Mouse (Mus musculus): ENCODE measurements around the gene 1700001C02Rik. TPM values are rescaled to one million over a fixed set of nuclear protein-coding genes. Genes with fewer than 3 reads are reported as not detected.
A peak's percentile ranks its signal among the peaks of the same experiment; 100 is the strongest.

Gene 1700001C02Rik
- polyA plus RNA-seq, 1 experiment from 2014 or later: not detected

DNA sequence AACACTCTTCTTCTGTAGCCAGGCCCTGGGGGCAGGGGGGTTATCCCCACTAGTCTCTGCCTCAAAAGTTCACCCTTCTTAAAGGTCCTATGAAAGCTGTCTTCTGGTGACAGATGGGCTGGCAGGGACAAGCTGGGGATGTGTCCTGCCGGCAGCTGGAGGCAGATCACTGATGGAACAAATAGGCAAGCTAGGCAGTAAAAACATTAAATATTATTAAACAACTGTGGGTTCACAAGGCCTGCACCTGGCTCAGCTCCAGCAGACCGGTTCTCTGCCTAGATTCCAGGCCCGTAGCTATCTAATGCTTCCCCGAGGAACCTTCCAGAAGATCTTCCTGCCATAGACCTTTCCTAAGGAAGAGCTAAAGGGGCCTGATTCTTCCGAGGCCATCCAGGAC, 52.3 kb downstream of the 1700001C02Rik start:
- Histone ChIP-seq H3K27me3 (replicated peaks; ENCODE audit: control insufficient read depth, insufficient read depth, low read length) (no peaks in the 10 kb centered on the region), H3K9me3 (ENCODE audit: control insufficient read depth, low read length) (no peaks in the 10 kb centered on the region), H3K4me2 (ENCODE audit: low read depth, low read length) (no peak overlapping the region), H3K36me3 (ENCODE audit: control insufficient read depth, insufficient read depth, low read length) (no peaks in the 10 kb centered on the region), H3K9ac (ENCODE audit: low read depth, low read length) (peak overlapping the region; percentile 52; the same call in 1 of the 2 replicates), H3K4me1 (ENCODE audit: control insufficient read depth, insufficient read depth, low read length) (peaks cover 24% of the 10 kb centered on the region), H3K27ac (ENCODE audit: low read length) (peak overlapping the region; percentile 76), H3K4me3 (ENCODE audit: low read length) (no peak overlapping the region)
- ATAC-seq: peak; percentile 31; the same call in 1 of the 2 replicates
- WGBS: 51% methylated on average over 5 of the region's 5 CpGs

DNA sequence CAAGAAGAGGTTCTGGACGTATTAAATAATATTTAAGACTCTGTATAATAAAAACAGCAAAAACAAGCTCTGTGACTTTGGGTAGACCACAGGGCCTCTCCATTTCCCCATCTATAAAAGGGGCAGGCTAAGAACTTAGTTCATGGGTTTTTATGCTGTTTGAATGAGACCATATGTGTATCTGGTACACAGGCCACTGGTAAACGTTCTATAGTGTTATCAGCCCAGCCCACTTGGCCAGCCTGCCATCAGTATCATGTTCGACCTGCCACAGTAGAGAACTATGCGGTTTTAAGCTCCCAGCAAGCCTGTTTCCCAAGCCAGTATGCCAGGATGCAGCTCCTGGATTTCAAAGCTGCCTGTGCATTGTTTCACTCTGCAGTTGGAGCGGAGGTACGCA, 52.7 kb downstream of the 1700001C02Rik start:
- H3K27me3 ChIP-seq (replicated peaks; ENCODE audit: control insufficient read depth, insufficient read depth, low read length): no peaks in the 10 kb centered on the region
- H3K4me2 ChIP-seq (ENCODE audit: low read depth, low read length): no peak overlapping the region
- WGBS: 65% methylated on average over 6 of the region's 6 CpGs
- peaks cover 24% of the 10 kb centered on the region for H3K4me1 ChIP-seq (ENCODE audit: control insufficient read depth, insufficient read depth, low read length)
- no peak overlapping the region for H3K4me3 ChIP-seq (ENCODE audit: low read length)
- no peaks in the 10 kb centered on the region for H3K36me3 ChIP-seq (ENCODE audit: control insufficient read depth, insufficient read depth, low read length)
- peak overlapping the region; percentile 76 for H3K27ac ChIP-seq (ENCODE audit: low read length)
- ATAC-seq: no peak
- H3K9ac ChIP-seq (ENCODE audit: low read depth, low read length): no peak overlapping the region
- no peaks in the 10 kb centered on the region for H3K9me3 ChIP-seq (ENCODE audit: control insufficient read depth, low read length)

DNA sequence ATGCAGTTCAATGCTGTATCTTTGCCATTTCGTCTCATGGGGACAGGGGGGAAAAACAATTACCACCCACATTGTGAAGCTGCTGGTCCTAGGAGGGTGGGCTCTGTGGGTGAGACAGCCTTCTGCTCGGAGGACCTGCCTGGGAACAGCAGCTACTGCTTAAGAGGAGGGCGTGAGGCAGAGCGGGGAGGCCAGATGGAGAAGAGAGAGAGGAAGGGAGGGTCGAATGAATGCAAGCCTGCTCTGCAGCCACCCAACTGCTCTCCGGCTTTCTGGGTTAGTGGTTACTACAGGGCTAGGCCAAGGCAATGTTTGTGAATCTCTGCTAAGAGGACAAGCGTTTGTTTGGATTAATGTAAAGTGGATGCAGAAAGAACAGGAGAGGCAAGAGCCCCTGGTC, 53.6 kb downstream of the 1700001C02Rik start:
- peak overlapping the region; percentile 76 for H3K27ac ChIP-seq (ENCODE audit: low read length)
- H3K4me2 ChIP-seq (ENCODE audit: low read depth, low read length): no peak overlapping the region
- no peaks in the 10 kb centered on the region for H3K9me3 ChIP-seq (ENCODE audit: control insufficient read depth, low read length)
- no peak overlapping the region for H3K9ac ChIP-seq (ENCODE audit: low read depth, low read length)
- no peaks in the 10 kb centered on the region for H3K36me3 ChIP-seq (ENCODE audit: control insufficient read depth, insufficient read depth, low read length)
- WGBS: 40% methylated on average over 7 of the region's 7 CpGs
- peak; percentile 77 for ATAC-seq
- H3K4me3 ChIP-seq (ENCODE audit: low read length): no peak overlapping the region
- no peaks in the 10 kb centered on the region for H3K27me3 ChIP-seq (replicated peaks; ENCODE audit: control insufficient read depth, insufficient read depth, low read length)
- H3K4me1 ChIP-seq (ENCODE audit: control insufficient read depth, insufficient read depth, low read length): peaks cover 30% of the 10 kb centered on the region

DNA sequence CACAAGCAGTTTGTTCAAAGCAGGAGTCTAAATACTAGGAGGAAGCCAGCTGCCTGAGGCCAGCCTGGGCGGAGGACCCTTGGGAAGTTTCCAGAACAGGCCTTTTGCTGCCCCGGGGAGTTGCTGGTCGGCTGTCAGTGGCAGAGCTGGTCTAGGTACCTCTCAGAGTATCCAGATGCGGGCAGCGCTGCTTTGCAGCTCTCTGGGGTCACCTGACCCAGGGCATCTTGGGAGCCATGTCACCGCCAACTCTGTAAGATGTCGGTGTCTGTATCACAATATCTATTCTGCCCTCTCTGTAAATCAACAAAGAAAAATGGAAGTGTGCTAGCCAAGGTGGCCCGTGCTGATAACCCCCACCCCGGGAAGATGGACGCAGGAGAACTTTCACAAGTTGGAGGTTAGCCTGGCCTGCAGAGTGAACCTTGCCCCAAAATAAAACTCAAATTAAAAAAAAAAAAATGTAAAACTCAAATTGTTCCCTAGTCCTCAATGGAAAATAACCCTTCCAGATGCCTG, 54.4 kb downstream of the 1700001C02Rik start:
- WGBS: 66% methylated on average over 10 of the region's 10 CpGs
- Histone ChIP-seq H3K27me3 (replicated peaks; ENCODE audit: control insufficient read depth, insufficient read depth, low read length) (no peaks in the 10 kb centered on the region), H3K4me3 (ENCODE audit: low read length) (no peak overlapping the region), H3K9ac (ENCODE audit: low read depth, low read length) (no peak overlapping the region), H3K36me3 (ENCODE audit: control insufficient read depth, insufficient read depth, low read length) (no peaks in the 10 kb centered on the region), H3K4me2 (ENCODE audit: low read depth, low read length) (no peak overlapping the region), H3K27ac (ENCODE audit: low read length) (peak overlapping the region; percentile 76), H3K4me1 (ENCODE audit: control insufficient read depth, insufficient read depth, low read length) (peaks cover 30% of the 10 kb centered on the region), H3K9me3 (ENCODE audit: control insufficient read depth, low read length) (no peaks in the 10 kb centered on the region)
- 0 out of 2 replicates have a peak, but pooled peaks have one; percentile 23 for ATAC-seq

DNA sequence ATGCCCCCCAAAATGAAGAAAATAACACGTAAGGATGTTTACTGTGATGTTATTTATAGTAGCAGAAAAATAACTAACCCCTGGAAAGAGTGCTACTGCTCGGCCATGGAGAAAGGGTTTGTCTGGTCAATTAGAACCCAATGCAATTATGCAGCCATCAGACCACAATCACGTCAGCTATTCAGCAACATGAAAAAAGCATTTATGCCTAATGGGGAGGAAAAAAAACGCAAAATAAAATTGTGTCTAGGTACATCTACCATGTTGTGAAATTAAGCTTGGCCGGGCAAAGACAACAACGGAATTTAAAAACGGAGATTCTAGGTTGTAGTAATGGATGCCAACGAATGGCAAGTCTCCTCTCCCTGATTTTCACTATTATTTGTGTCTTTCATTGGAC, 56.6 kb downstream of the 1700001C02Rik start:
- Histone ChIP-seq H3K9me3 (ENCODE audit: control insufficient read depth, low read length) (no peaks in the 10 kb centered on the region), H3K27ac (ENCODE audit: low read length) (no peak overlapping the region), H3K4me3 (ENCODE audit: low read length) (no peak overlapping the region), H3K4me1 (ENCODE audit: control insufficient read depth, insufficient read depth, low read length) (peaks cover 30% of the 10 kb centered on the region), H3K36me3 (ENCODE audit: control insufficient read depth, insufficient read depth, low read length) (no peaks in the 10 kb centered on the region), H3K27me3 (replicated peaks; ENCODE audit: control insufficient read depth, insufficient read depth, low read length) (no peaks in the 10 kb centered on the region), H3K9ac (ENCODE audit: low read depth, low read length) (no peak overlapping the region), H3K4me2 (ENCODE audit: low read depth, low read length) (no peak overlapping the region)
- no peak for ATAC-seq
- WGBS: 83% methylated on average over 8 of the region's 8 CpGs

DNA sequence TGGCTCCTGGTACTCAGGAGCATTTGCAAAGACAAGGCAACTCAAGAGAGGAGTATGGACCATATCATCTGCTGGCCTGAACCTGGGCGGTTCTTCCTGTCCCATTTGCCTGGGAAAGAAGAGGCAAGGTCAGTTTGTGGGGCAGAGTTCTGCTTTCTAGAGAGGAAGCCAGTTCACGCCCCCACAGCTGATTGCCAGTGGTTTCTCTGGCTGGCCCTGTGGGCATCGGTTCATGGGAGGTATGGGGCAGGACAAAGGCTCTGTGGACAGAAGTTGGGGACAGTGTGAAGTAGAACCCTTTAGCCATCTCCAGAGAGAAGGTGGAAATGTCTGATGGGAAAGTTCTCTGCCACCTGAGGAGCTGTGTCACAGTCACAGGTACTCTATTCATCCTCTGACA, 57.3 kb downstream of the 1700001C02Rik start:
- no peak overlapping the region for H3K4me3 ChIP-seq (ENCODE audit: low read length)
- no peak for ATAC-seq
- WGBS: 75% methylated on average over 3 of the region's 3 CpGs
- H3K27ac ChIP-seq (ENCODE audit: low read length): no peak overlapping the region
- peaks cover 24% of the 10 kb centered on the region for H3K4me1 ChIP-seq (ENCODE audit: control insufficient read depth, insufficient read depth, low read length)
- no peak overlapping the region for H3K4me2 ChIP-seq (ENCODE audit: low read depth, low read length)
- H3K27me3 ChIP-seq (replicated peaks; ENCODE audit: control insufficient read depth, insufficient read depth, low read length): no peaks in the 10 kb centered on the region
- no peaks in the 10 kb centered on the region for H3K36me3 ChIP-seq (ENCODE audit: control insufficient read depth, insufficient read depth, low read length)
- no peaks in the 10 kb centered on the region for H3K9me3 ChIP-seq (ENCODE audit: control insufficient read depth, low read length)
- no peak overlapping the region for H3K9ac ChIP-seq (ENCODE audit: low read depth, low read length)

DNA sequence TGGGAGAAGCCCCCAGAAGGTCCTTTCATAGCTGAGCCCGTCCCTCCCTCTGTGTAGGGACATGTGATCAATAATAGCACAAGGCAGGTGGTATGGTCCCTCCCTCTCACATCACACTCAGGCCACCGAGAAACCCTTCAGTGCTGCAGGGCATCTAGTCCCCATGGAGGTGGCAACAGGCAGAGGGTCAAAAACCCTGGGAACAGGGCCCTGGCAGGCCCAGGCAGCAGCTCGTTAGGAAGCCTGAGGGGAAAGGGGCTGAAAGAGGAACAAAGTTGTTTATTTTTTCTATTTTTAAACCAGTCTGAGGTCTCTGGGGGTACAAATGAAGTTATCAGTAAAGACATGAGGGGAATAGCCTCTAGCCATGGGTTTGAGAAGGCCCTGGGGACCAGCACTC, 58.4 kb downstream of the 1700001C02Rik start:
- H3K27me3 ChIP-seq (replicated peaks; ENCODE audit: control insufficient read depth, insufficient read depth, low read length): no peaks in the 10 kb centered on the region
- peaks cover 15% of the 10 kb centered on the region for H3K4me1 ChIP-seq (ENCODE audit: control insufficient read depth, insufficient read depth, low read length)
- no peak overlapping the region for H3K9ac ChIP-seq (ENCODE audit: low read depth, low read length)
- H3K4me3 ChIP-seq (ENCODE audit: low read length): no peak overlapping the region
- H3K9me3 ChIP-seq (ENCODE audit: control insufficient read depth, low read length): no peaks in the 10 kb centered on the region
- no peak for ATAC-seq
- H3K36me3 ChIP-seq (ENCODE audit: control insufficient read depth, insufficient read depth, low read length): no peaks in the 10 kb centered on the region
- H3K4me2 ChIP-seq (ENCODE audit: low read depth, low read length): no peak overlapping the region
- H3K27ac ChIP-seq (ENCODE audit: low read length): no peak overlapping the region
- WGBS: 50% methylated on average over 3 of the region's 3 CpGs

DNA sequence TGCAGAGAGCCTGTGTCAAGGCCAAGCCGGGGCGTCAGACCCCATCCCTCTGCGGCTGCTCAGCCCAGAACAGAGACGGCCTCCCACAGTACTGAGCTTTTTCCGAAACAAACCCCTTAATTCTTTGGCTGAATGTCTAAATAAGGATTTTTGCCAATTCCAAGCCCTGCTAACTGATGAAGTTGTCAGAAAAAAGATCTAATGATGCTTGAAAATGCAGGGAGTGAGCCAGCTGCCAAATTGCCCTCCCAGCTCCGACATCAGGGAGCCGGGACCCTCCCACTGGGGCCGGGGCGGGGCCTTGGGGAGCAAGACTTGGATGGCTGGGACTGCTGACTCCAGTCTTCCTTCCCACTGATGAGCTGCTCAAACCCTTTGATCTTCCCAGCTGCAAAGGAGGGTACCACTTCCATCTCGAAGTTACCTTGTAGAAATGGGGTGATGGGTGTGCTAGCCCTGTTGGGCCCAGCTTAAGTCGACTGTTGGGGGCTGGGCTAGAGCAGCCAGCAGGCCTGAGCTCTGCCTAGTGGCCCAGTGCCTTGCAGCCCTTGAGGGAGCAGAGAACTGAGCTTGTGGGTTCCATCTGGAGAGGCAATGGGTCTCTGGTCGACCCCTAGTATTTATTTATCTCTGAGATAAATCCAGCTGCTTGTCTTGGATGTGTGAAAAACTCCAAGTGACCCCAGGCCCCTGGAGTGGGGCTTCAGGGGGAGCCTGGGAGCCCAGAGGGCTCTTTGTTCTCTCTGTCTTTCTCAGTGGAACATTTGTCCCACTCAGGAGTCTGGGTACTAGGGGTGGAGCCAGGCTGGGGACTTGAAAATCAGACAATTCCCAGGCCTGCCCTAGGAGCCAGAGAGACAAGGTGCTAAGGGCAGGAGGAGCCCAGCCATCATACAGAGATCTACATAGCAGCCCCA, 60.3 kb downstream of the 1700001C02Rik start:
- Histone ChIP-seq H3K9ac (ENCODE audit: low read depth, low read length) (no peak overlapping the region), H3K27me3 (replicated peaks; ENCODE audit: control insufficient read depth, insufficient read depth, low read length) (no peaks in the 10 kb centered on the region), H3K27ac (ENCODE audit: low read length) (peak overlapping the region; percentile 84), H3K9me3 (ENCODE audit: control insufficient read depth, low read length) (no peaks in the 10 kb centered on the region), H3K4me2 (ENCODE audit: low read depth, low read length) (no peak overlapping the region), H3K4me3 (ENCODE audit: low read length) (no peak overlapping the region), H3K4me1 (ENCODE audit: control insufficient read depth, insufficient read depth, low read length) (peaks cover 6% of the 10 kb centered on the region), H3K36me3 (ENCODE audit: control insufficient read depth, insufficient read depth, low read length) (no peaks in the 10 kb centered on the region)
- 24% methylated on average over 12 of the region's 12 CpGs for WGBS
- ATAC-seq: peak; percentile 85

DNA sequence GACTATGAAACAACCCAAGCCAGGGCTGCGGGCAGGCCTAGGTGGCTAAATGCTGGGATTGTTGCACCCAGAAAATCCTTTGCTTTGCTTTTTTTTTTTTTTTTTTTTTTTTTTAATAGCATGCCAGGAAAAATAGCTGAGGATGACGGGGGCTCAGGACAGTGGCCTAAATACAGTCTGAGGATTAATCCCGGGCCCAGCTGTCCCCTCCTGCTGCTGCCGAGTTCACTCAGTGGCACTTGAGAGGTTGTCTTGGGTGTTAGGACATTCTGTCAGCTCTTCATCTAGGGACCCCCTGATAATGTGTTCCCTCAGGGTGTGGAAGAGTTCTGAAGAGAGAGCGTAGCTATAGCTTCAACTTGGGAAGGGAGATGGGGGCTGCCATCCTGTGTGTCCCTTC, 61.3 kb downstream of the 1700001C02Rik start:
- H3K4me1 ChIP-seq (ENCODE audit: control insufficient read depth, insufficient read depth, low read length): peaks cover 6% of the 10 kb centered on the region
- H3K27ac ChIP-seq (ENCODE audit: low read length): peak overlapping the region; percentile 84; the same call in 1 of the 2 replicates
- H3K27me3 ChIP-seq (replicated peaks; ENCODE audit: control insufficient read depth, insufficient read depth, low read length): no peaks in the 10 kb centered on the region
- no peak overlapping the region for H3K4me2 ChIP-seq (ENCODE audit: low read depth, low read length)
- no peaks in the 10 kb centered on the region for H3K9me3 ChIP-seq (ENCODE audit: control insufficient read depth, low read length)
- no peak for ATAC-seq
- 61% methylated on average over 5 of the region's 5 CpGs for WGBS
- no peak overlapping the region for H3K4me3 ChIP-seq (ENCODE audit: low read length)
- no peaks in the 10 kb centered on the region for H3K36me3 ChIP-seq (ENCODE audit: control insufficient read depth, insufficient read depth, low read length)
- no peak overlapping the region for H3K9ac ChIP-seq (ENCODE audit: low read depth, low read length)

Data from intestine, embryonic 16.5 days (tissue).